Mouse (Mus musculus) kidney, adult 2 months (tissue): ENCODE measurements around the gene Spryd4.
"Not testable (repeated sequence)": the region's sequence is repeated elsewhere in the genome, so short reads cannot be mapped to it uniquely, and the experiment has no call there.

Experiments
- CTCF ChIP-seq: fragments of 200-500 bp; conservative IDR thresholded peaks from 2 replicates; pipeline ENCODE4 v1.5.1; 2011; ENCODE audit warnings: low read depth, mild to moderate bottlenecking, control low read depth, low read length, moderate library complexity, mixed read lengths; ENCODE audit not compliant: insufficient read depth, insufficient read length
- POLR2A ChIP-seq: fragments of 200-500 bp; IDR thresholded peaks from one replicate; pipeline ENCODE4 v1.6.1; 2011; ENCODE audit warnings: low read depth, low read length, control low read depth

DNA sequence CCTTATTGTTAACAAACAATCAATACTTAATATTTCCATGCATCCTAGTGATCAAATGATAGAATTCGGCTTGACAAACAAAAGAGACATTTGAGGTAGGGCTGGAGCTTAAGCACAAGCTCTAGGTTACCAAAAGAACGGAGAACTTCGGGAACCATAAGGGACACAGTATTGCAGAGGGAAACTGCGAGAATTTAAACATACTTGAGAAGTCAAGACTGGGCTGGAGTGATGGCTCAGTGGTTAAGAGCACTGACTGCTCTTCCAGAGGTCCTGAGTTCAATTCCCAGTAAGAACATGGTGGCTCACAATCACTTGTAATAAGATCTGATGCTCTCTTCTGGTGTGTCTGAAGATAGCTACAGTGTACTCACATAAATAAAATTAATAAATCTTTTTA, 2.5 kb upstream of the Spryd4 start:
- not testable (repeated sequence) for TF ChIP-seq CTCF, POLR2A
